Mouse (Mus musculus) bone marrow macrophage, adult 2 months (primary cell): ENCODE data around the gene Sardh.

Experiments used
- CTCF ChIP-seq: IDR thresholded peaks from 2 replicates; pipeline ENCODE4 v1.5.1; 2012; ENCODE audit warnings: low read depth, mild to moderate bottlenecking, low read length, moderate library complexity
- POLR2A ChIP-seq: IDR thresholded peaks from 2 replicates; pipeline ENCODE4 v1.6.1; 2012; ENCODE audit warnings: mild to moderate bottlenecking, low read depth, low read length, borderline replicate concordance

DNA sequence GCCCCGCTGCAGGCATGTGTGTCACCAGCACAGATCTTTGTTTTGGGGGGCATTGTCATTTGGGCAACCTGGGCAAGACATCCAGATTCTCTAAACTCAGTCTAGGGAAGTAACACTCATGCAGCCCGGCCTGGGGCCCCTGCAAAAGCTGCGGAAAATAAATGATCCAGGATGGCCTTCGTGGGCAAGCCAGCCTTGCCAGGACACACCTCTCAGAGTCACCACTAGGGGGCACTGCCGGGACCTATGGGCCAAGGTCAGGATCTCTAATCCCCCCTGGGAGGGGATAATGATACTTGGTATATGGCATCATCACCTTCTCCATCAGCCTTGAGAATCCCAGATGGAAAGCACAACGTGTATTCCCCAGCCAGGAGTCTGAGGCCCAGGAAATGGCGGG is 37.9 kb downstream of the Sardh start:
- TF ChIP-seq CTCF = peak; percentile 97
- TF ChIP-seq POLR2A = no peak
